Mouse (Mus musculus) kidney, adult 10 weeks (tissue): ENCODE measurements around the gene Btc. TPM values are rescaled to one million over a fixed set of nuclear protein-coding genes. Genes with fewer than 3 reads are reported as not detected.

Experiments used
- polyA plus RNA-seq: library from polyadenylated mRNA; stranded (reverse); fragments of 350-450 nt; fragmentation: Illumina TruSeq; extraction: RNeasy Lipid Tissue Mini Kit (QIAGEN cat#74804); gene quantifications from one replicate; pipeline ENCODE4 v1.2.3, GENCODE M21; 2014; ENCODE audit warnings: low read depth, low replicate concordance

Gene Btc
- polyA plus RNA-seq = 20.3 TPM

GRCm38 (mm10) chr5:91402339-91403211, at the start of gene Btc:
Btc (minus strand) TSS chr5:91402994.

Other genes with a start within 250 kb of the Btc start
- 12.9 TPM for gene Parm1, start 114.6 kb upstream of the Btc start, polyA plus RNA-seq